Mouse (Mus musculus): ENCODE data around the gene Dph2.

Gene Dph2

GRCm38 (mm10) chr4:117872471-117872886 is 19.4 kb downstream of the Dph2 start, which contains the start of gene Ccdc24:
Gene Ccdc24 (minus strand): TSS chr4:117872557.
- DNase-seq (ENCODE audit: low spot score), result peak; percentile 65

GRCm38 (mm10) chr4:117871787-117872186 is 20.0 kb downstream of the Dph2 start:
- DNase-seq (ENCODE audit: low spot score), result no peak

- DNase-seq (ENCODE audit: low spot score), result no peak
Observed at GRCm38 (mm10) chr4:117870437-117870836, 21.4 kb downstream of the Dph2 start.

- no peak for DNase-seq (ENCODE audit: low spot score)
Observed at GRCm38 (mm10) chr4:117869317-117869716, 22.5 kb downstream of the Dph2 start.

GRCm38 (mm10) chr4:117867823-117868222 is 24.0 kb downstream of the Dph2 start:
- peak; percentile 83 for DNase-seq (ENCODE audit: low spot score)

GRCm38 (mm10) chr4:117867000-117867399 is 24.8 kb downstream of the Dph2 start:
- no peak for DNase-seq (ENCODE audit: low spot score)

- peak; percentile 92 for DNase-seq (ENCODE audit: low spot score)
Observed at GRCm38 (mm10) chr4:117866083-117866482, 25.7 kb downstream of the Dph2 start.

GRCm38 (mm10) chr4:117862823-117863222 is 29.0 kb downstream of the Dph2 start:
- no peak for DNase-seq (ENCODE audit: low spot score)

GRCm38 (mm10) chr4:117860570-117860969 is 31.3 kb downstream of the Dph2 start:
- DNase-seq (ENCODE audit: low spot score), result no peak

GRCm38 (mm10) chr4:117858794-117859193 is 33.0 kb downstream of the Dph2 start:
- peak; percentile 88 for DNase-seq (ENCODE audit: low spot score)

GRCm38 (mm10) chr4:117855146-117855545 is 36.7 kb downstream of the Dph2 start:
- DNase-seq (ENCODE audit: low spot score), result peak; percentile 68

- DNase-seq (ENCODE audit: low spot score), result no peak
Observed at GRCm38 (mm10) chr4:117852152-117852868, 39.5 kb downstream of the Dph2 start.

- DNase-seq (ENCODE audit: low spot score), result no peak
Observed at GRCm38 (mm10) chr4:117850871-117851270, 41.0 kb downstream of the Dph2 start.

- no peak for DNase-seq (ENCODE audit: low spot score)
Observed at GRCm38 (mm10) chr4:117850176-117850575, 41.7 kb downstream of the Dph2 start.

- no peak for DNase-seq (ENCODE audit: low spot score)
Observed at GRCm38 (mm10) chr4:117849506-117849905, 42.3 kb downstream of the Dph2 start.

- no peak for DNase-seq (ENCODE audit: low spot score)
Observed at GRCm38 (mm10) chr4:117849063-117849462, 42.8 kb downstream of the Dph2 start.

GRCm38 (mm10) chr4:117847011-117847410 is 44.8 kb downstream of the Dph2 start:
- DNase-seq (ENCODE audit: low spot score), result peak; percentile 46

- DNase-seq (ENCODE audit: low spot score), result no peak
Observed at GRCm38 (mm10) chr4:117846261-117846660, 45.6 kb downstream of the Dph2 start.

GRCm38 (mm10) chr4:117845316-117845715 is 46.5 kb downstream of the Dph2 start:
- no peak for DNase-seq (ENCODE audit: low spot score)

GRCm38 (mm10) chr4:117844467-117844866 is 47.4 kb downstream of the Dph2 start:
- DNase-seq (ENCODE audit: low spot score), result no peak

GRCm38 (mm10) chr4:117843101-117843500 is 48.7 kb downstream of the Dph2 start:
- no peak for DNase-seq (ENCODE audit: low spot score)

- no peak for DNase-seq (ENCODE audit: low spot score)
Observed at GRCm38 (mm10) chr4:117841566-117841965, 50.3 kb downstream of the Dph2 start.

- no peak for DNase-seq (ENCODE audit: low spot score)
Observed at GRCm38 (mm10) chr4:117840821-117841220, 51.0 kb downstream of the Dph2 start.

- no peak for DNase-seq (ENCODE audit: low spot score)
Observed at GRCm38 (mm10) chr4:117839366-117839765, 52.5 kb downstream of the Dph2 start.
